Mouse (Mus musculus) fat pad, adult 2 months (tissue): ENCODE measurements around the gene Hsp90b1.
"Not testable (repeated sequence)": the region's sequence is repeated elsewhere in the genome, so short reads cannot be mapped to it uniquely, and the experiment has no call there.

ENCODE experiments used
- DNase-seq: peaks from one replicate; pipeline ENCODE4 v3.0.0-alpha.2; 2011; ENCODE audit warnings: low read depth, low spot score; ENCODE audit errors: extremely low read depth

Hsp90b1 gene

DNA sequence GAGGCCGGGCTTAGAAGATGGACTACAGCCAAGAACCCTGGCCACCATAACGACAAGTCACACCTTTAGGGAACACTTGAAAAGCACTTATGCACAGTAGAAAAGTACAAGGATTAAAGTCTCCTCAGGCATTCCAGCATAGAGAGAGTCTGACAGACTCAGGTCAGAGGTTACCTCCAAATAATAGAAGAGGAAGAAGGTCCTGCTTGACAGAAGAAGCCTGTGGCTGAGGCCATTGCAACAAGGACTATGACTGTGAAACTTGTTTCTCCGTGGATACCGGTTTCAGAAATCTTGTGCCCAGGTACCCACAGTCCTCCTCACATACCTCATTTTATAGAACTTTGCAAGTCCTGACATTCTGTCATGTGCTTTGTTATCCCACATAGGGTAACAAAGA, 34.8 kb downstream of the Hsp90b1 start:
- DNase-seq = not testable (repeated sequence)
